Mouse (Mus musculus) kidney, adult 8-10 months (tissue): ENCODE measurements at regions not wholly inside any gene's neighbourhood (a gene's known extent, or its start where the extent isn't known, plus 50 kb on each side); places are given as distances from the start of the nearest gene placed in this dataset.
A peak's percentile ranks its signal among the peaks of the same experiment; 100 is the strongest.

Experiments
- DNase-seq, 2 experiments: peaks; one replicate each; pipeline ENCODE4 v3.0.0; 2022

DNA sequence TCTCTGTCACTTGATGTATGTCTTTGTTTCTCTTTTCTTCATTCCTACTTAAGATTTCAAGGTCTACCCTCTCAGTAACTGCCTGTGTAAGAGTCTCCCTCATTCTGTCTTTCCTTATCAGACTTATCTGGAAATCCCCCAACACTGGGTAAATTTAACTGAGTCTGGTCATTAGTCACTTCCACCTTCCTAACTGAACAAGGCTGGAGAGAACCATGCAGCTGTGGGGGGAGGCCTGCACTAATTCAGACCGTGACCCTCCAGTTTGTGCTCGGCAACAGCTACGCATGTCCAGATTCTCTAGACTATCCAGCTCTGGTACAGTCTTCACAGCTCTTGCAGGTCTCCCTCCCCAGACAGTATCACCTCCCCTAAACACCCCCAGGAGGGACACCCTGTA is 103.3 kb downstream of the Prox1 start:
- DNase-seq: no peak

DNA sequence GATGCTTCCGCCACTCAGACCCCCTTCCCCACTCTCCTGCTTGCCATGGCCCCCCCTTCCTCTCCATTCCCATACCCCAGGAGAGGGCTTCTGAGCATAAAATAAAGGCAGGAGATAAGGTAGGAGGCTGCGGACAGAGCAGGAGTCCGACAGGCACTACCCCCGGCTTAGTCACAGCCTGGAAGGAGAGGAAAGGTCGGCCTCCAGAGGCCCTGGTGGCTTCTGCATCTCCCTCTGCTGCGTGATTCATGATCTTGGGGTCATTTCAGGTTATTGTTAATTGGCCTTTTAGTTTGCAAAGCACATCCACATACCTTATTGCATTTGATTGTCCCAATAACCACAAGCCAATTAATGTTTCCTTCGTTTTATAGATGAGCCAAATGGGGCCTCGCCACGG is 104.1 kb downstream of the Prox1 start:
- no peak for DNase-seq

DNA sequence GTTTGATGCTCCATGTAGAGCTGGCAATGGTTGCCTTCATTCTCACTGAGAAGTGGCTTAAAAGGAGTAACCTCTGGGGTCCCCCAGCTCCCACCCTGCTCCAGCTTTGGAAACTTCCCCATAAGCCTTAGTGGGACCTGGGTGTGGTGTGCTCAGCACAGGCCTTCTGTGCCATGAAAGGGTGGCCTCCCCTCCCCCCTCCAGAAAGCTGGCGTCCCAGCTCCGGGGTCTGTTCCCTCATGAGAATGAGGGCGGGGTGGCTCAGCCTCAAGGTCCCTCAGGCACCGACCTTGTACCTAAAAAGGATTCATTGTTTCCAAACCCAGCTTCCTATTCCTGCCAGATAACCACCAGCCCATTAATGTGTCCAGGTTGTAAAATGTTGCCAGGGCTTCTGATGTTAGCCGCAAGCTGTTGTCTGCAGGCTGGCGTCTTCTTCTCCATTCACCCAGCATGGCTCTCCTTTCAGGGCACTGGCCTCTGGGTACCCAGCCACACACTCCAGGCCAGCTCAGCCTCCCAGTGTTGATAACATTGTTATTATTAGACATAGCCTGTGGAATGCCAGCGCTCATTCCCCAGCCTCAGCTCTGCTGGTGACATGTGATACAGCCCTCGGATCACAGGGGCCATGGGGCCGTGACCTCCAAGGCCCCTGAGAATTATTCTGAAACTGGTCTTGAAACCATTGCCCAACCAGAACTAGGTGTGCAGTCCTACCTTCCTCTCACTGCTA is 108.8 kb downstream of the Prox1 start:
- no peak for DNase-seq

DNA sequence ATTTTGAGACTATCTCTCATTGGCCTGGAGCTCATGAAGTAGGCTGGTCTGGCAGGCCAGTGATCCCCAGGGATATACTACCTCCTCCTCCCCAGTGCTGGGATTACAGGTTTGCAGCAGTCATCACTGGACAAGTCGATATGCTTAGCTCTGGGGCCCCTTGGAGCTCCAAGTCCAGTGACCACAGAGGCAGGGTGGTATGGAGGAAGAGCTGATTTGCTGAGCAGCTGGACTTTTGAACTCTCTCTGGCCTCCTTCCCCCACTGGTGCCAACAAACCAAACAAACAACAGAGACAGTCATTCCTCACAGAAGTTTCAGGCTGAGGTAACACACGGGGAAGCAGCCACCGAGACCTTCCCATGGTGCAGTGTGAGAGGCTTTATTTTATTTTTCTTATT is 111.5 kb downstream of the Prox1 start:
- DNase-seq: peak; percentile 24 to 34

DNA sequence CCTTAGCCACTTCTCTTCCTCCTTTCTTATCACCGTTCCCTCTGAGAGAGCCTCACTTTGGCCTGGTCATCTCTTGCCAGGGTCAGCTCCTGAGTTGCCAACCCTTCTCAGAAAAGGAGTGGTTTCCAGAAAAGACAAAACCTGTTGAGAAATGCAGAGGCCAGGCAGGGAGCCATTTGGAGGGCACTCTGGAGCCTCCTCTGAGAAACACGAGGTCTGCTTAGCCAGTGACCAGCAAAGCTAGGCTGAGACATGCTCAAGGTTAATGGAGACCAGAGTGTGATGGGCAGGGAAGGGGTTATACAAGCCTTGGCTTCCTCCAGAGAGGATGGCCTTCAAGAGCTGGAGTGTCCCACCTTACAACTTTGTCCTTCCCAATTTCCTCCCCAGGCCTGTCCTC is 113.6 kb downstream of the Prox1 start:
- DNase-seq: no peak

DNA sequence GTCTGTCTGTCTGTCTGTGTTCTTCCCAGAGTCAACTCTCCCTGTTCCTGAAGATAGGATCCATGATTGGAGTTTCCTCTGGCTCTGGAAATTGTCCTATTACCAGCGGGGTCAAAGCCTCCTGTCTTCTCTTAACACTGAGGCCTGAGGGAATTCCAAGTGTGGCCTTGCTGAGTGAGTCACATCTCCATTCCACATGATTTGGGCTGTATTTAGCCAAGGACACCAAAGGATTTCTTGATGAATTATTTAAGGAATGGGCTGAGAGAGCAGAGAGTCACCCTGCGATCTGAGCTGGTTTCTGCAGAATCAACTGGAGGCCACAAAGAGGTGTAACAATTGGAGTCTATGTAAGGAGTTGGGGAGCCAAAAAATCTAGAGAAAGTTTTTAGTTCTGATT is 118.6 kb downstream of the Prox1 start:
- DNase-seq: no peak

DNA sequence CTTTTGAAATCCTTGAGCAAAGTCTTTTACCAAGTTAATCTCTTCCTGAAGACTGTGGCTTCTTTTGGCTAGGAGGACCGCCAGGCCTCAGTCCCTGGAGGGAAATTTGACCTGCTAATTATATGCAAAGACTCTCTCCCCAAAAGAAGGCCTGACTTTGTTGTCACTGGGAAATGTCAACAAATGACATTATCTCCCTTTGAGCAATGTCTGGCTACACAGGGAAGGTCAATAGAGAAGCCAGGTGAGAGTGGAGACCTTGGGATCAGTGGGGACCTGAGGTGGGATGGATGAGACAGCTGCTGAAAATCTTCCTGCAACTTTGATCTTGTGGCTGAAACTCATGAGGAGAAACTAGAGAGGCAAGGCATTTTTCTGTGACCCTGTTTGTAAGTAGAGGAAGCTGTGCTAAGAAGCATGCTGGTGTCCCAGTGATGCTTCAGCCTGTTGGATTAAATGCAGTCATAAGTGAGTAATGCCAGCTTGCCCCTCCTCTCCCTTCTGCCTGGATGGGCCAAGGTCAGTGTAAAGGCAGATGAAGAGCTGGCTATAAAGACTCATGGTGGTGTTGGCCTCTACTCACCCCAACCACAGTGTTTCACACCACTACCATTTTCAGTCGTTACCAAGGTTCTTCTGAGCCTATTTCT is 121.9 kb downstream of the Prox1 start:
- no peak for DNase-seq

DNA sequence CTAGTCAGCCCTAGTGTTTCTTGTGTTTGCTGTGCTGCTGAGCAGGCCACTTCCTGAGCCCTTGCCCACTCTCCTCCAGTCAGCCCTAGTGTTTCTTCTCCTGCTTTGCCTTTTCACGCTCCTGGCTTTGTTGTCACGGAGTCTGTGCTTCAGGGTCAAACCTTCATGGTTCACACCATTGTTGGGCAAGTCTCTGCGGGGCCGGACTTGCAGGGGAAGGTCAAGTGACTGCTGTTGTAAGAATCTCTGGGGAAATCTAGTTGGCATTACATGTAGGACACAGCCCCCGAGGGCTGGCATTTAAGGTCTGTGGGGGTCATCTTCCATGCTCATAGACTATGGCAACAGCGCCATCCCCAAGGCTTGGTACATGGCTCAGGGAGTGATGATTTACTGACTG is 123.3 kb downstream of the Prox1 start:
- no peak for DNase-seq

DNA sequence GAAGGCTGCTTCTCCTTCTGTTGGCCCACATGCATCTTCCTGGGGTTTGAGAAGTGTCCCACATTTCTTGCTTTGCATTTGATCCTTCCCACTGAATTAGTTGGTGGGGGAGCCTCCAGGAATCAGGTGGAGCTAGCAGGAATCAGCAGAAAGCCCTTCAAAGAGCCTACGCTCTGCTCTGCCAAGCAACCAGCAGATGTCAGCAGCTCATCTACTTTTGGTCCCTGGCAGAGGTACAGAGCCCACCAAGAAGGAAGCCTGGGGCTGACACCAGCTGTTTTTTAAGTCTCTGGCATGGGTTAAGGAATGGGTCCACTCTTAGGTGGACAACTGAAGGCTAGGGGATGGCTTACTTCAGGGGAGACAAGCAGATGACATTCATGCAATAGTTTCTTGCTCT is 123.6 kb upstream of the Smyd2 start:
- DNase-seq: peak; percentile 13 to 30

DNA sequence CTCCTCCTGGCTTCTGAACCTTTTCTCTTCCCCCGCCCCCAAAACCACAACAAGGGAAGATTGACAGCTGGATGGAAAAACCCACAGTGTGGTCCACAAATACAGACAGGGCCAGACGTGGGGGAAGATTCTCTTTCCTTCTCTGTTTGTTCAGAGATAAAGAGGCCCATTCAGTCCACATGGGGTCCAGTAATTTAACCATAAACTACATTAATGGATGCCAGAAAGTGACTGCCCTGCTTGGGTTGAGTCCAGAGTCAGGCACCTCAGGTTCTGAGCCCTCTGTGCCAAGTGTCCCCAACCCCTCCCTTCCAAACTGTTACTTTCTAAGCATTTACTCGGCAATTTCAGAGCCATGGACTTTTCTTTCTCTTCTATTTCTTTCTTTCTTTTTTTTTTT is 121.9 kb upstream of the Smyd2 start:
- peak; percentile 29 to 30 for DNase-seq

DNA sequence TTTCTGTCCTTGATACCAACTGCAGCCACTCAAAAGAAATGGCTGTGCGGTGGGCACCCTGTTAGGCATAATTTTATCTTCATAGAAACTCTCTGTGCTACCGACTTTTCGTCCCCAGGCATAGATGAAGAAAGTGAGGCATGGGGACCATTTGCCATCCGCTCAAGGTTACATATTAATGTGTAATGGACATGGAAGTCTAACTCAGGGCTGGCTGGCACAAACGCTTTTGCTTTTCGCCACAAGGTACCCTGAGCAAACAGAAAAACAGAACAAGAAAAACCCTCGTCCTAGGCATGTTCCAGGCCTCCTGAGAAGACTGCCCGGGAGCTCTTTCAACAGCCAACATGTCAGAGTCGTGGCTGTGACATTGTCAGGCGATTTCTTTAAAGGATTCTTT is 121.0 kb upstream of the Smyd2 start:
- peak; percentile 21 to 22 for DNase-seq

DNA sequence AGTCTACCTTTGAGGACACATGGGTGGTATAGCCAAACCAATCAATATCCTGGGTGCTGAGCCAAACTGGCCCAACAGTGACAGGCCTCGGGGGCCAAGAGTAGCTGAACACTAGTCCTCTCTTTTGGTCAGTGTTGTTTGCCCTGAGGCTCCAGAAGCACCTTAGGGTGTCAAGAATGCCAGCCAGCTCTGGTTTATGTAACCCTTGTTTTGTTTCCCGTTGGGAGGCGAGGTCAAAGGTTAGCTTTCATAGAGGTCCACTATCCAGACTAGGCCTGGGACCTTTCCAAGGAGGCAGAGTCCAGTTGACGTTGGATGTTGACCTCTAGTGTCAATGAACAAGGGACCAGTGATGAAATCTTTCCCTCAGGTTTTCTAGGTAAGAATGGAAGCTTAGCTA is 120.0 kb upstream of the Smyd2 start:
- DNase-seq: peak; percentile 93 to 95

DNA sequence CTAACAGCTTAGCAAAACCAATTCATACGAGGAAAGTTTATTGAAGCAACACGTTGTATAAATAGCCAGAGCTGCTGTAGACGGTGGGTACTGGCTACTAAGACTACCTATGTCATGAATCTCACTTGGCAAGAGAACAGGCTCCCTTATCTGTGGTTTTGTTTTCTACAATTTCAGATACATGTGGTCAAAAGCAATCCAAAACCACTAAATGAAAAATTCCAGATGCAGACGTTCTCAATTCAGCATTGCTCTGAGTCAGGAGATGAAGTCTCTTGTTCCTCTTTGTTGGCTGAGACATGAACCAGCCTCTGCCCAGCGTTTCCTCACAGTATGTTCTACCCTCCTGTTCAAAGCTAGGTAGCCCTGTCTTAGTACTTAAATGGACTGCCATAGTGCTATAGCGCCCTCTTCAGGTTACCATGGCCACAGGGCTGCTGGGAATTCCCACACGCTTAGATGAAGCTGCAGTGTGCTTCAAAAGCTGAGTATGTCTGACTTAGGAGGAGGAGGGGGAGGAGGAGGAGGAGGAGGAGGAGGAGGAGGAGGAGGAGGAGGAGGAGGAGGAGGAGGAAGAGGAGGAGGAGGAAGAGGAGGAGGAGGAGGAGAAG is 119.0 kb upstream of the Smyd2 start:
- peak in 1 of 2 experiments; percentile 21 for DNase-seq

DNA sequence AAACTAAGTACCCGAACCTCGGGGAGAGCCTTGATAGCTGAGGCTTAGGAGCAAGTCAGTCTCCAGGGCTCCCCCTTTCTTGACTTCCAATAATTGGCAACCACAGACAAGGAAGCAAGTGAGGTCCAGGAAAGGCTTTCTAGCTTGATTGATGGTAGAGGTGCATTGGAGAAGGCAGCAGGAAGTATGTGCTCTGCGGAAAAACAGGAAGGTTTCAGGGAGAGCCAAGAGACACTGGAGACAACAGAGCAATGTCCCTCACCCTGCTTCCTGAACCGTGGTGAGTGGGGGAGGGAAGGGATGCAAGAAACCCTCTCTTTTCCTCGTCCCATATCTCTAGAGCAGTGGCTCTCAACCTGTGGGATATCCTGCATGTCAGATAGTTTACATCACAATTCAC is 115.9 kb upstream of the Smyd2 start:
- peak; percentile 9 to 37 for DNase-seq

DNA sequence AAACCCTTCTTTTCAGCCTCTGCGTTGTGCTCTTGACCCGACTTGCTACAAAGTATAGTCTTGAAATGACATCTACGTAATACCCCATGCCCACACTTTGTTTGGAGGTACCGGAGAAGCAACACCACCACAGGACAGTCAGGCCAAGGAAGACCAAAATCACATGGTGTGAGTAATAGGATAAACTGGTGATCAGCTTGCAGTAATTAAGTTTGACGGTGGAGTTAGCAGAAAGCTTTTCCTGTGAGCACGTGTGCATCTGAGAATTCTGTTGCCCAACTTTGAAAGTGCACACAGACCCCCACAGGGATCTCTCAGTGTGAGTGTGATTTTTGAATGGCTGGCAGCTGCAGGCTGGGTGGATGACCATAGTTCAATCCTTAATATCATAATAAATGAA is 114.6 kb upstream of the Smyd2 start:
- no peak for DNase-seq

DNA sequence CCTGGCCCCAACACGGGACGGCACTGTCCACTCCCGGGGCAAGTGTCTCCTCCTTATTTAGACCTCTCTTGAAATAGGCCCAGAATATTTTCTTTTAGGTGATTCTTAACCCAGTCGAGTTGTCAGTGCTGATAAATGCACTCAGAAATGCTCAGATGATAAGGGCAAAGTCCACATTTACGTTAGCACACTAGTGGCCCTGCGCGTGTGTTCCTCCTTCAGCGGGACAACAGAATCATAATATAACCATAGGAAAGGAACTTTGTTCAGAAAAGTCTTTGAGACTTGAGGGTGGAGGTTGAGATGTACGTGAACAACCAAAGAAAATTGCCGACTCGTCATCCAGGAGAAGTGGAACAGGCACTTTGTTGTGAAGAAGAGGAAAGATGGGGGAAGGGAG is 113.8 kb upstream of the Smyd2 start:
- no peak for DNase-seq

DNA sequence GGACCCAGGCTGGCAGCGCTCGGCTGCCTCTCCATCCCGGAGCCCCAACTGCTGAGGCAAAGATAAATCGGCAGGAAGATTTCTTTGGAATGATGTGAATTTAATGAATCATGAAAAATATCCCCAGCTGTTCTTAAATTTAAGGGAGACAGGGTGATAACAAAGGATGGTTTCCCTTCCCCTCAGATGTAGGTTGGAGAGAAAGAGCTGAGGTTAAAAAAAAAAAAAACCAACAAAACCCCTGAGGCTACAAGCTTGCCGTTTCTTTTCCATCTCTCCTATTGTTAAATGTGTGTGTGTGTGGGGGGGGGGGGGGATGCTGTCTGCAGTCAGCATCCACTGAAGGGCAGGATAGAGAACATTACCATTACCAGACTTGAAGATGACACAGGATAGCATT is 111.9 kb upstream of the Smyd2 start:
- DNase-seq: no peak

DNA sequence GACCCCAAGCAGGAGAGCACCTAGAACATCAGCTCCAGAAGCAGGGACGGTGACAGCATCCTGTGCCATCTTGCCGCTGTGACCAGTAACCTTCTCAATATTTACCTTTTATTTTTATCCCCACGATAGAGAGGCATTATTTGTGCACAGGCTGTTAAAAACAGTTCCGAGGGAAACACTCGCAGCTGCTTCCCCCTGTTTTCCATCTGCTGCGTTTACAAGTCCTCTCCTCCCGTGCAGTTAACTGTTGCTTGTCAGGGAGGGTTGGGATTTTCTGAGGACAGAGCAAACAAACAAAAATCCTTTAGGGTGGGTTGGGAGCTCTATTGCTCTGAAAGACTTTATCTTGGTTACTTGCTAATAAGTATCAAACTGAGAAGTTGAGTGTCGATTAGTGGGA is 105.4 kb upstream of the Smyd2 start:
- DNase-seq: no peak

DNA sequence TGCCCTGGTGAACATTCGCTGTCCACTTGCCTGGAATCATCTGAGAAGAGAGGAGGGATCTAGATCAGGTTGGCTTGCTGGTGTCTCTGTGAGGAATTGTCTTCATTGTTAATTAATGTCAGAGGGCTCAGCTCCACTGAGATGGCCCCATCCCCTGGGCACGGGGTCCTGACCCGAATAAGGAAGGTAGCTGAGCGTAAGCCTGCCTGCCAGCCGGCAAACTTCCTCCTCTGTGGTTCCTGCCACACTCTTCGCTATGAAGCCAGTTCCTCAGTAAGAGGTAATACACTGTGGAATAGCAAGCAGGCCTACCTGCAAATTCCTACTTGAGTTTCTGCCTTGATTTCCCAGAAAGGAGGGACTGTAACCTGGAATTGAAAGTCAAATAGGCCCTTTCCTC is 87.3 kb upstream of the Smyd2 start:
- DNase-seq: no peak

DNA sequence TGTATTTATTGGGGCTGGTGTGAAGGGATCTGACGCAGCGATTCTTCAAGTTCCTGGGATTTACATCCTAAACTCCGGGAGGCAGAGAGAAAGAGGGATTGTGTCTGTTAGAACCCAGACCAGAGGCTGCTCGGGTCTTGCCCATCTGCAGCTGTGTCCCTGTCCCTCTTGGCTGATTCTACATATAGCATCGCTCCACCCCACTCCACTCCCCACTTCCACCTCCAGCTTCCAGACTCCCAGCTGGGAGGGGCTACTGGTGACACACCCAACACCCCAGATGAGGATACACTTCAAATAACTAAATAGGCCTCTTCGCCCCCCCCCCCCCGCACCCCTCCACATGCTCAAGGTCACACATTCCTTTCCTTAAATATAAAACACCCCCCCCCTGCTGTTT is 85.1 kb upstream of the Smyd2 start:
- DNase-seq: no peak

DNA sequence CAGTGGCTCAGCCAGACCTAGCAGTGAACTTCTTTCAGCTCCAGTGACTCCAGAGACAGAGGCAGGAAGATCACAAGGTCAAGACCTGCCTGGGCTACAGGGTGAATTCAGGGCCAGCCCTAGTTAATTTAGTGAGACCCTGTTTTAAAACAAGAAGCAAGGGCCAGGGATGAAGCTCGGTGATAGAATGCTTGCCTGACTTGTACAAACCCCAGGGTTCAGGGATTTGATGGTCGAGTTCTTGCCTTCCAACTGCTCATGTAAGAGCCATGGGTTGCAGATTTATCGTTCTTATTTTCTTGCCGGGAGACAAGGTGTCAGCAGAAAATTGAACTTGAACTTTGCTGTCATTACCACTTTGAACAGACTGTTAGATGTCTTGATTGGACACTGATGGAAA is 78.9 kb upstream of the Smyd2 start:
- DNase-seq: no peak

DNA sequence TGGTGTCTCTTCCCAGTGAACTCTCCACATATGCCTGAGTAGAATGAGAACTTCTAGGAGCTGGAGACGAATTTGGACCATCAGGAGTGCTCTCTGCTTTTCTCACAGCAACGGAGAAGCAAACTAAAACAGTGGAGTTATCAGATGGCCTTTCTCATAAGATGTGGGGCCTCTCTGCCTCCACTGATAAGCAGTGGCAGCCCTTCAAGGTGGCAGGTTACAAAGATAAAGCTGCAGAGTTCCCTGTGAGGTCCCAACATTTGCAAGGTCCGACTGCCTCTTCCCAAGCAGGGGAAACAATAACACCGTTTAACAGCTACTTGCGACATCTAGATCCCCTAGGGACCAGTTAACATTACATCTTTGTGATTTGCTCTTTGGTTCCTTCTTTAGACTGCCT is 71.5 kb upstream of the Smyd2 start:
- no peak for DNase-seq

DNA sequence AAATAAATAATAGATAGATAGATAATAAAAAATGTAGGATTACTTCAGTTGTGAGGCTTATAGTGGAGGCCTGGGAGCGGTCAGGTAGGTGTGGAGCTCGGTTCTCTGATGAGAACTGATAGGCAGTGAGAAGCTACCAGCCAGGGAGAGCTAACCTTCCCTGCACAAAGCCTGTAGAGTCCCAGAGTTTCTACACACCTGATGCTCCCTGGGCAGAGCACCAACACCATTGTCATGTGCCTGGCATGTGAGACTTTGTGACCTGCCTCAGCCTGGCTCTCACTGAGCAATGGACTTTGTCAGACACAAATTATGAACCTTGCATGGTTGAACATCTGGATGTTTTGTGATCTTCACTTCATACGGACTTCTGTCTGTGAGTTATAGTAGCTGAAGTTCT is 71.1 kb upstream of the Smyd2 start:
- DNase-seq: peak; percentile 41 to 50

DNA sequence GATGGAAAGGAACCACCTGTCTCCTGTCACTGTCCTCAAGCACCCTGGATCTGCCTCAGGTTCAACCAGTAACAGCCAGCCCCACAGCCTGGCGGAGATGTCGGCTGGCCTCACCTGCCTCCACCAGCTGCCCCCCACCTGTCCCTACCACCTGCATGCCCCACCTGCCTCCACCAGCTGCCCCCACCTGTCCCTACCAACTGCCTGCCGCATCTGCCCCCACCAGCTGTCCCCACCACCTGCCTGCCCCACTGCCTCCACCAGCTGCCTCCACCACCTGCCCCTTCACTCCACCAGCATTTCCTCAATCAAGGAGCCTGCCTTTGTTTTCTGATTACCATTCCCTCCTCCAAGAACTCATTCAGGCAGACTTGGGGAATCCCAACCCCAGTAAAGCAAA is 68.9 kb upstream of the Smyd2 start:
- no peak for DNase-seq
